Mouse (Mus musculus): ENCODE measurements around the gene Col25a1.

- no peak for TF ChIP-seq CTCF (IDR thresholded peaks at IDR 0.05; ENCODE audit: extremely low read depth, insufficient read depth, insufficient read length, insufficient replicate concordance)
- TF ChIP-seq POLR2A (IDR thresholded peaks at IDR 0.05; ENCODE audit: low read depth, low read length), result no peak
These were observed 249.1 kb downstream of the Col25a1 start for GRCm38 (mm10) chr3:130380299-130380845.

Data from spleen, adult 2 months (tissue).